Mouse (Mus musculus) heart, embryonic 12.5 days (tissue): ENCODE data around the gene Hmces. TPM values are rescaled to one million over a fixed set of nuclear protein-coding genes. Genes with fewer than 3 reads are reported as not detected.

Experiments used
- ATAC-seq: fragments of 200-750 bp; cut with Nextera tagmentation; 2 replicates; pipeline ENCODE4 v1.8.0; 2017; ENCODE audit warnings: moderate TSS enrichment, moderate library complexity; ENCODE audit not compliant: insufficient number of reproducible peaks, low FRiP score
- H3K27ac ChIP-seq: fragments of 300-500 bp; sonication (generic); 2 replicates; pipeline ENCODE4 v1.5.1; 2016; ENCODE audit warnings: mild to moderate bottlenecking, moderate library complexity; ENCODE audit not compliant: poor library complexity, severe bottlenecking
- H3K27me3 ChIP-seq: fragments of 300-500 bp; sonication (generic); replicated peaks from 2 replicates; pipeline ENCODE4 v1.6.1; 2016; ENCODE audit warnings: mild to moderate bottlenecking, moderate library complexity
- H3K36me3 ChIP-seq: fragments of 300-500 bp; sonication (generic); 2 replicates; pipeline ENCODE4 v1.6.1; 2016; ENCODE audit warnings: mild to moderate bottlenecking, moderate library complexity
- H3K4me1 ChIP-seq: fragments of 300-500 bp; sonication (generic); replicated peaks from 2 replicates; pipeline ENCODE4 v1.6.1; 2016; ENCODE audit warnings: mild to moderate bottlenecking
- H3K4me2 ChIP-seq: fragments of 300-500 bp; sonication (generic); 2 replicates; pipeline ENCODE4 v1.6.1; 2016; ENCODE audit warnings: mild to moderate bottlenecking, moderate library complexity
- H3K4me3 ChIP-seq: fragments of 300-500 bp; sonication (generic); 2 replicates; pipeline ENCODE4 v1.5.1; 2016; ENCODE audit warnings: mild to moderate bottlenecking
- H3K9ac ChIP-seq: fragments of 300-500 bp; sonication (generic); 2 replicates; pipeline ENCODE4 v1.6.1; 2016; ENCODE audit warnings: mild to moderate bottlenecking, moderate library complexity
- H3K9me3 ChIP-seq: fragments of 300-500 bp; sonication (generic); replicated peaks from 2 replicates; pipeline ENCODE4 v1.6.1; 2016; ENCODE audit warnings: mild to moderate bottlenecking, moderate library complexity
- WGBS: fragments of 180-500 bp; shearing (Covaris S2); methylation state at CpG from one replicate; pipeline ENCODE4 v1.1.7; 2016; 5-methylcytosine and 5-hydroxymethylcytosine counted together
- microRNA-seq: library from miRNA; unstranded; fragments of <30 nt; microRNA quantifications from one replicate; pipeline ENCODE4, GENCODE M21; 2017
- polyA plus RNA-seq: library from polyadenylated mRNA; unstranded; fragments of >200 nt; fragmentation: Nextera tagmentation; extraction: Ambion mirVana; gene quantifications from 2 replicates; pipeline ENCODE4 v1.2.1, GENCODE M21; 2016

Gene Hmces
- polyA plus RNA-seq, 1 experiment from 2014 or later = 25.4 TPM

DNA sequence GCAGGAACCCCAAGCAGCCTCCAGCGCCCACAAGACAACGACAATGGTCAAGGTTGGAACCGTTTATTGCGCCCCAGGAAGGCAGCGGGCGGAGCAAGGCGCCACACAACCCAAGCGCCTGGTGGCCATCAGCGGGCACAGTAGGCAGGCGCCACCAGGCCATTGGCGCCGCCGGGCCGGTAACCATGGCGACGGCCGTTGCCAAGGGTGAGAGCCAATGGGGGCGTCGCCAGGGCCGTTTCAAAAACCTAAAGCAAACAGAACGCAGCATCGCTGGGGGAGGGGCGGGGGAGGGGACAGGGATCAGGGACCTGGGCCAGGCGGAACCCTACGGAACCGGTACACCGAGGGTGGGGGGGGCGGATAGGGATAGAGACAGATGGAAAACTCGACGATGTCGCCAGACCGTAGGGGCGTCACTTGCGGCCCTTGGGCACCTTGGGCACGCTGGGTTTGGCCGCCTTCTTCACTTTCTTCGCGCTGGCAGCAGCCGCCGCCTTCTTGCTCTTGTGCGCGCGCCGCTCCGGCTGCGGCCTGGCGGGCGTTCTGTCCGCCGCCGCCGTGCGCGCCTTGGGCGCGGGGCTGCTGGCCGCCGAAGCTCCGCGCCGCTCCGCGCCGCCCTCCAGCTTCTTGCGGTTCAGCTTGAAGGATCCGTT lies 66.8 kb downstream of the Hmces start:
- peak overlapping the region; percentile 98 for H3K4me3 ChIP-seq
- peak overlapping the region; percentile 96 for H3K4me2 ChIP-seq
- peak; percentile 63 for ATAC-seq
- H3K4me1 ChIP-seq = peaks cover 14% of the 10 kb centered on the region
- H3K27me3 ChIP-seq = no peaks in the 10 kb centered on the region
- H3K27ac ChIP-seq = peak overlapping the region; percentile 71
- no peaks in the 10 kb centered on the region for H3K9me3 ChIP-seq
- WGBS = under 1% methylated on average over 58 of the region's 66 CpGs
- H3K36me3 ChIP-seq = peaks cover 19% of the 10 kb centered on the region
- peak overlapping the region; percentile 96 for H3K9ac ChIP-seq

DNA sequence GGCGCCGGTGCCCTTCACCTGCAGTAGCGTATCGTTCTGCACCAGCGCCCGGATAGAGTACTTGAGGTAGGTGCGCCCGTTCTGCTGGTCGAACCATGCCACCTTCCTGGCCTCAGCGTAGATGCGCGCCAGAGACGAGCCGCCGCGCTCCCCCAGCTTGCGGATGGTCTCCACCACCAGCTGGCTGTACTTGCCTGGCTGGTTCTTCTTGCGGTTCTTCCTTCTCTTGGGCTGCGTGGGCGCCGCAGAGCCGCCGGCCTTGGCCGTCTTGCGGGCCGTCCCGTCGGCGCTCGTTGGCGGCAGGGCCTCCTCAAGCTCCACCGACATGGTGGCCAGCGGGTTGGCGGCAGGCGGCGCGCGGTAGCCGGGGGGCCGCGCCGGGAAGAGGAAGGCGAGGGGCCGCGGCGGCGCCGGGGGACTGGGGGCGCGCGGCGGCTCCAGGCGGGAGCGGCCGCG lies 67.3 kb downstream of the Hmces start:
- Histone ChIP-seq H3K4me3 (peak overlapping the region; percentile 98), H3K9me3 (no peaks in the 10 kb centered on the region), H3K36me3 (peaks cover 19% of the 10 kb centered on the region), H3K4me1 (peaks cover 14% of the 10 kb centered on the region), H3K27me3 (no peaks in the 10 kb centered on the region), H3K4me2 (peak overlapping the region; percentile 96), H3K9ac (peak overlapping the region; percentile 96), H3K27ac (peak overlapping the region; percentile 71)
- ATAC-seq = peak; percentile 58
- WGBS = 1% methylated on average over 53 of the region's 56 CpGs

GRCm38 (mm10) chr6:87981547-87982256 lies 68.0 kb downstream of the Hmces start, which contains the start of gene H1fx:
Gene H1fx, minus strand, starts transcription at chr6:87981637.
- H3K36me3 ChIP-seq = peaks cover 19% of the 10 kb centered on the region
- peaks cover 14% of the 10 kb centered on the region for H3K4me1 ChIP-seq
- under 1% methylated on average over 53 of the region's 55 CpGs for WGBS

GRCm38 (mm10) chr6:87982506-87982905 lies 68.8 kb downstream of the Hmces start:
- Histone ChIP-seq H3K4me3 (peak overlapping the region; percentile 98; the same call in 1 of the 2 replicates), H3K4me2 (peak overlapping the region; percentile 96), H3K9ac (peak overlapping the region; percentile 96; the same call in 1 of the 2 replicates), H3K27me3 (no peaks in the 10 kb centered on the region), H3K36me3 (peaks cover 19% of the 10 kb centered on the region), H3K27ac (no peak overlapping the region), H3K4me1 (peaks cover 14% of the 10 kb centered on the region), H3K9me3 (no peaks in the 10 kb centered on the region)
- WGBS = 70% methylated on average over 9 of the region's 9 CpGs
- ATAC-seq = no peak

More at GRCm38 (mm10) chr6:87981547-87982256, 68.0 kb downstream of the Hmces start, which contains the start of gene H1fx:
- Histone ChIP-seq H3K9me3 (no peaks in the 10 kb centered on the region), H3K4me3 (peak within 1 kb of the TSS; percentile 98), H3K27me3 (no peaks in the 10 kb centered on the region), H3K9ac (peak within 1 kb of the TSS; percentile 96), H3K4me2 (peak within 1 kb of the TSS; percentile 96), H3K27ac (peak within 1 kb of the TSS; percentile 71)
- ATAC-seq = peak; percentile 82

Small RNA genes lying within 50 kb of the gene (microRNA-seq; reads per million reads assigned to microRNA genes)
- gene Gm47286 = 2.6 reads per million, percentile 3 among the genes with 10 or more reads in this experiment

Other genes with a start within 250 kb of the Hmces start
- 9.2 and 10.4 TPM in 2 replicates for gene Aplf, start 241.7 kb upstream of the Hmces start, polyA plus RNA-seq
- 0.46 and 0.73 TPM in 2 replicates for gene Efcc1, start 183.1 kb upstream of the Hmces start, polyA plus RNA-seq
- 6.2 and 8.2 TPM in 2 replicates for gene Gp9, start 135.9 kb upstream of the Hmces start, polyA plus RNA-seq
- gene Rab43, start 101.8 kb upstream of the Hmces start, polyA plus RNA-seq = 8.1 and 8.5 TPM in 2 replicates
- 1.9 and 4.8 TPM in 2 replicates for gene Gm45140, start 78.1 kb upstream of the Hmces start, polyA plus RNA-seq
- gene Isy1, start 75.1 kb upstream of the Hmces start, polyA plus RNA-seq = 29.1 and 32.7 TPM in 2 replicates
- 767 and 777 TPM in 2 replicates for gene Cnbp, start 62.8 kb upstream of the Hmces start, polyA plus RNA-seq
- gene Copg1, start 26.1 kb upstream of the Hmces start, polyA plus RNA-seq = 144 and 145 TPM in 2 replicates
- gene H1fx, start 67.7 kb downstream of the Hmces start, polyA plus RNA-seq = 32.6 and 34.0 TPM in 2 replicates
- 202 and 207 TPM in 2 replicates for gene Rab7, start 131.3 kb downstream of the Hmces start, polyA plus RNA-seq
- 225 and 227 TPM in 2 replicates for gene Rpn1, start 170.5 kb downstream of the Hmces start, polyA plus RNA-seq